Mouse (Mus musculus): Measurements from ENCODE around the gene Ccdc187. TPM values are rescaled to one million over a fixed set of nuclear protein-coding genes. Genes with fewer than 3 reads are reported as not detected.

The Ccdc187 gene
- polyA plus RNA-seq, 1 experiment from 2014 or later: not detected

DNA sequence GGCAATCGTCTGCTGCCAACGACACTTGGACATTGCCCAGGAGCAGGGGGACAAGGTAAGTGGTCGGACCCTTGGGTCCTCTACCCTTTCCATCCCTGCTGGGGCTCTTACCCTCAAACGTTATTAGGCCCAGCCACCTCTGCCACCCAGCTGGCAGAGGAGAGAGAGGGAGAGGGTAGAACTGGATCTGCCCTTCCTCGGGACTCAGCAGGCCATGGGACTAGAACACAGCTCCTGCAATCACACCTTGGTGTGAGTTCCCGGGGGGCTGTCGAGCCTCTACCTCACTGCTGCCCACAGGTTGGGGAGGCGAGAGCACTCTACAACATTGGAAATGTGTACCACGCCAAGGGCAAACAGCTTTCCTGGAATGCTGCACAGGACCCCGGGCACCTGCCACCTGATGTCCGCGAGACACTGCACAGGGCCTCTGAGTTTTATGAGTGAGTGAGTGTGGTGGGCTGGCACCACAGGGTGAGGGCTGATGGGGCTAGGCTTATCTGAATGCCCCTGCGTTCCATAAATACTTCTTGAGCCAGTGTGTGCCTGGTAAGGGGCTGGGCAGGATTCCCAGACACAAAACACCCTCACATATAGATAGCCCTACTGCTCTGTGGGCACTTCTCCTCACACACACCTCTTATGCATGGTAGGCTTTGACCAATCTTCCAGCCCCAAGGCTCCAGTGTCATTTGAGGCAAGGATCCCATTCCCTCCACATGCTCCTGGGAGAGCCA is 29.4 kb upstream of the Ccdc187 start:
- H3K27ac ChIP-seq: no peak overlapping the region
- DNase-seq (ENCODE audit: low spot score): no peak
- H3K4me1 ChIP-seq: peaks cover 27% of the 10 kb centered on the region
- WGBS: 87% methylated on average over 13 of the region's 13 CpGs
- H3K9me3 ChIP-seq: no peaks in the 10 kb centered on the region
- no peak overlapping the region for H3K4me3 ChIP-seq
- H3K36me3 ChIP-seq: peaks cover 80% of the 10 kb centered on the region
- no peaks in the 10 kb centered on the region for H3K27me3 ChIP-seq (ENCODE audit: insufficient read depth, poor library complexity, severe bottlenecking)

DNA sequence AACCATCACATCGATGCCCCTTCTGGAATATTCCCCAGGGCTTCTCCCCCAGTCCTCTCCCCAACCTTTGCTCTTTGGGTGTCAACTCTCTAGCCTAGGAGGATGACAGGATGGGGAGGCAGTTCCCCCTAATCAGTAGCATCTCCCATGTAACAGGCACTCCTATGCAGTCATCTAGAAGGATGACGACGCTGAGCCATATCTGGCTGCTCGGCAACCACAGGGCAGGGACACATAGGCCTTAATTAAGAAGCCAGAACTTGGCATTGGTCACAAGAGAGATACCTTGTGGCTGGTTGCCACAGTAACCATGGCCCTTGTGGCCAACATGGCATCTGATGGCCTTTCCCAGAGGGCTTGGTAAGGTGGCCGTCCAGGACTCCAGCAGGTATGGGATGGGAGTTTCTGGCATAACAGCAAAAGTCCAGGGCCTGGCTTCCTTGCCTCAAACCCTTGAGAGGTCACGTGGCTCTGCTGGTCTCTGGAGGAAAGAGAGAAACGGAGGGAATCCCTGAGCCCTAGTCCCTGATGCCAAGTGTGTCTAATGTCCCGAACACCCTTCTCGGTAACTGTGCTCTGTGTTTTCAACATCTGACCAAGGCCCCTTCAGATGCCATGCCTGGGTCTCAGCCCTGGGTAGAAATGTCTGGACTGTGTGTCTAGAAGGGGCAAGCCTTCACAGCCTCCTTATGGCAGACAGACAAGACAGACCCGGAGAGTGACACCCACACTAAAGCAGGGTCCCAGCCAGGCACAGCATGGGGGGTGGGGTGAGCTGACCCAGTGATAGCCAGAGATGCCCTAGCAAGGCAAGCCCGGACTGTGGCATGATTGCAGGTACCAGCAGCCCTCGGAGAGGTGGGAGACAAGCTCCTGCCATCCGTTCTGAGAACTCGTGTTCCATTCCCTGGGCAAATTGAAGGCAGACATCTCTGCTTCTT is 26.2 kb upstream of the Ccdc187 start:
- Histone ChIP-seq H3K4me1 (peaks cover 55% of the 10 kb centered on the region), H3K36me3 (peaks cover 59% of the 10 kb centered on the region), H3K4me3 (no peak overlapping the region)

DNA sequence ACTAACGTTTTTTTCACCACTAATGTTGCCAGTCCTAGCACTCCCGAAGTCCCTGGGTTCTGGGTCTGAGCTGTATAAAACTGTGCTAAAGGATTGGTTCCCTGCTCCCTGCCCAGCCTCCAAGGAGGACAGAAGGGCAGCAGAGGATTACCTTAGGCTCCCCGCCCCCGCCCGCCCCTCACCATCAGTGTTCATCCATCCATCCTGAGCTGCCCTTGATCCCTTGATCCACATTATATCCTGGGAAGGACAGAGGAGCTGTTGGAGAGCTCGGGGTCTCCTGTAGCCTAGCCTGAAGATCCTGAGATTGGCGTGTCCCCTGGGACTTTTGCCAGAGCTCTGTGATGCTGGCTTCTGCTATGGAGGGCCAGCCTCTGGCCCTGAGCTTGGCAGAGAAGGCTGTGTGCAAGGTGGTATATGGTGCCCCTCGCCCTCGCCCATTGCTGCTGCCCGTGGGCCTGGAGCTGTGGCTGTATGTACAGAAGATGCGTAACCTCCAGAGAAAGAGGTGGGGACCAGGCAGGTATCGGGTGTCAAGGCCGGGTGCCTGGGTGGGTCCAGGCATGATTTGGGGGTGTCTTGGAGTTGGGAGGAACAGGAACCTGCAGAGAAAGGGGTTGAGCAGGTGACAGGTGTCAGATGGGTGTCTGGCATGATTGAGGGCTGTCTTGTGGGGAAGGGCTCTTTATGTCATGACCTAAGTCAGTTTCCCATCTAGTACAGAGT is 25.3 kb upstream of the Ccdc187 start:
- Histone ChIP-seq H3K9me3 (no peaks in the 10 kb centered on the region), H3K4me1 (peaks cover 58% of the 10 kb centered on the region), H3K27me3 (ENCODE audit: insufficient read depth, poor library complexity, severe bottlenecking) (no peaks in the 10 kb centered on the region), H3K36me3 (peaks cover 51% of the 10 kb centered on the region), H3K4me3 (no peak overlapping the region), H3K27ac (no peak overlapping the region)
- DNase-seq (ENCODE audit: low spot score): no peak
- 91% methylated on average over 13 of the region's 13 CpGs for WGBS

More for the DNA sequence above, 26.2 kb upstream of the Ccdc187 start:
- H3K27ac ChIP-seq: no peak overlapping the region
- H3K27me3 ChIP-seq (ENCODE audit: insufficient read depth, poor library complexity, severe bottlenecking): no peaks in the 10 kb centered on the region
- 83% methylated on average over 14 of the region's 14 CpGs for WGBS
- no peak for DNase-seq (ENCODE audit: low spot score)
- H3K9me3 ChIP-seq: no peaks in the 10 kb centered on the region

DNA sequence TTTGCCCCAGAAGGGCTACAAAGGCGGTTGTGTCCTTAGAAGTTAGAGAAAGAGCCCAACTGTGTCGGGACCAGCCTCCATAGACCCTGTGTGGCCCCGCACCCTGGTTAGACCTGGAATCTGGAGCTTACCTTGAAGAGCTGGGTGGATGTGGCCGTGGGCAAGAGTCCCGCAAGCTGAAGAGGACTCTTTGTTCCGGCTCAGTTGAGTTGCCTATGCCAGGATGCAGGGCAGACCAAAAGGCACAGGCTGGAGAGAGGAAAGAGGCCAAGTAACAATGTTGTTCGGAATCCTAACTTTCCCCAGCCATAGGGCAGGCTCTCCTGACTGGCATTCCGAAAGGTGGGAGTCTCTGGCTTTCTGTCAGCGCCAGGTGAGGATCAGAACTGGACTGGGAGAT is 24.8 kb upstream of the Ccdc187 start:
- 86% methylated on average over 9 of the region's 9 CpGs for WGBS
- Histone ChIP-seq H3K4me3 (no peak overlapping the region), H3K4me1 (peaks cover 64% of the 10 kb centered on the region), H3K27me3 (ENCODE audit: insufficient read depth, poor library complexity, severe bottlenecking) (no peaks in the 10 kb centered on the region), H3K36me3 (peaks cover 45% of the 10 kb centered on the region), H3K27ac (no peak overlapping the region), H3K9me3 (no peaks in the 10 kb centered on the region)
- no peak for DNase-seq (ENCODE audit: low spot score)

DNA sequence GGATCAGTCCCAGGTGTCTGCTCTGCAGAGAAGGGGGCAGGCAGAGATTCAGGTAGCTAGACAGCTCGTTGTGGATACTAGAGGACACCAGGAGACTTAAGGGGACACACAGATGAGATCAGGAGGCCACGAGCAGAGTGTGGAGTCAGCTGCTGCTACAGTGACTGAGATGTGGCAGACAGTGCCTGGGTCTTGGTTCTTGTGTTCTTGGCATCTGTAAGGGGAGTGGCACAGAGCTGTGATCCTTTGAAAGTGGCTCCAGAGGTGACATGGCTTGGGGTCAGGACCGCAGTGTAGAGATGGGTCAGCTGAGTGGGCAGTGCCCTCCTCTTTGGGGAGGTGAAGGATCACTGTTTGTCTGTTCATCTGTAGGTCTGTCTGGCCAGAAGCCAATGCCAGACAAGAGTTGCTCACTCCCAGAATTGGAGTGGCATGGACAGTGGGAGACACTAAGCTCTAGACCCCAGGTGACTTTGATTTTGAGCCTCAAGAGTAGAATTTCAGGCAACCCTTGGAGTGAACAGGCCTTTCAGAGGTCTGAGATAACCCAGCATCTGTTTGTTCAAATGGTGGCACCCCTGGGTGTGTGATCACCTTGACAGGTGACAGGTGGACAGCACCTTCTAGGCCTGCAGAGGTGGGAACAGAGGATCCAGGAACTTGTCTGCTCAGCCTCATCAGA is 23.8 kb upstream of the Ccdc187 start:
- H3K4me1 ChIP-seq: peaks cover 67% of the 10 kb centered on the region
- H3K4me3 ChIP-seq: peak overlapping the region; percentile 85; the same call in 1 of the 2 replicates
- no peak for DNase-seq (ENCODE audit: low spot score)
- peaks cover 35% of the 10 kb centered on the region for H3K36me3 ChIP-seq
- 71% methylated on average over 3 of the region's 3 CpGs for WGBS
- H3K27ac ChIP-seq: 0 out of 2 replicates have a peak overlapping the region, but pooled peaks have one; percentile 36
- H3K27me3 ChIP-seq (ENCODE audit: insufficient read depth, poor library complexity, severe bottlenecking): no peaks in the 10 kb centered on the region
- no peaks in the 10 kb centered on the region for H3K9me3 ChIP-seq

DNA sequence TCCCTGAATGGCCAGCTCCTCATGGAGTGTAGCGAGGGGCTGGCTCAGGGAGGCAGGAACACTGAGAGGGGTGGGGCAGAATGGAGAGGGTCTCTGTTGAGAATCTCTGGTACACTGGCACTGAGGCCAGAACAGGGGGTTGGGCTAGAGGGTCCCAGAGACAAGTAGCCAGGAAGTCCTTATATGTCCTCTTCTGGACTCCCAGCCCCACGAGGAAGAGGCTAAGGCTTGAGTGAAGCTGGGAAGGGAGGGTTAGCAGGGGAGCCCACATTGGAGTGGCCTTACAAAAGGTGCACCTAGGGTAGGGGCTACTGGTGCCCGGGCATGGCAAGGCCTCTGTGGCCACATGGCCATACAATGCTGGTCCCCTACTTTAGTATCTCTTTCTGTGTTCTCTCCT is 23.0 kb upstream of the Ccdc187 start:
- H3K9me3 ChIP-seq: no peaks in the 10 kb centered on the region
- no peak for DNase-seq (ENCODE audit: low spot score)
- no peak overlapping the region for H3K27ac ChIP-seq
- 51% methylated on average over 3 of the region's 3 CpGs for WGBS
- H3K4me3 ChIP-seq: peak overlapping the region; percentile 85
- peaks cover 74% of the 10 kb centered on the region for H3K4me1 ChIP-seq
- peaks cover 28% of the 10 kb centered on the region for H3K36me3 ChIP-seq
- no peaks in the 10 kb centered on the region for H3K27me3 ChIP-seq (ENCODE audit: insufficient read depth, poor library complexity, severe bottlenecking)

DNA sequence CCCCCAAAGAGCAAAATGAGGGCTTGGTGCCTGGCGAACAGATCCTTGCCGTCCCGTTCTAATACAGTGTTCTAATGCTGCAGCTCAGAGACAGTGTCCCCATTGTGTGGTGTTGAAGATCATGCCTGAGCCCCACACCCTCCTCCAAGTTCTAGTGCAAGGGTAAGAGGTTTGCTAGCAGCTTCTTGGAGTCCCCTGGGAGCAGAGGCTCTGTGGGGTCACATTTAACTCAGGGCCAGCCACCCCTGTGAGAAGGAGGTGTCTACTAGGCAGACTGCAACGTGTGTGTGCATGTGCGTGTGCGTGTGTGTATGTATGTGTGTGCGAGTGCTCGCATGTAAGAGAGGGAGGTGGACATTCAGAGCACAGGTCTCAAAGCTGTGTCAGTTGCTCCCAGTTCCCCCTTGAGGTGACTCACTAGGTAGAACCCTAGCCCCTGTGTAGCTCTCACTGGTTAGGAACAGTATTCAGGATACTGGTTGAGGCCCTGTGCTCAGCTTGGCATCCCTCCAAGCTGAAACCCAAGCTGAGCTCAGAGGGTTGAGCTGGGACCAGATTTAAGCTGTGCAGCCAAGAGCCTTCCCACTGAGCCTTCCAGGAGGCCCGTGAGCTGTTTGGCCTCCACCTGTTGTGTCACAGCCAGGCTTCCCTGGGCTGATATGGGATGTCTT is 22.4 kb upstream of the Ccdc187 start:
- DNase-seq (ENCODE audit: low spot score): no peak
- WGBS: 70% methylated on average over 9 of the region's 9 CpGs
- Histone ChIP-seq H3K36me3 (peaks cover 21% of the 10 kb centered on the region), H3K9me3 (no peaks in the 10 kb centered on the region), H3K4me1 (peaks cover 76% of the 10 kb centered on the region), H3K27ac (peak overlapping the region; percentile 97; the same call in 1 of the 2 replicates), H3K27me3 (ENCODE audit: insufficient read depth, poor library complexity, severe bottlenecking) (no peaks in the 10 kb centered on the region), H3K4me3 (peak overlapping the region; percentile 85)

DNA sequence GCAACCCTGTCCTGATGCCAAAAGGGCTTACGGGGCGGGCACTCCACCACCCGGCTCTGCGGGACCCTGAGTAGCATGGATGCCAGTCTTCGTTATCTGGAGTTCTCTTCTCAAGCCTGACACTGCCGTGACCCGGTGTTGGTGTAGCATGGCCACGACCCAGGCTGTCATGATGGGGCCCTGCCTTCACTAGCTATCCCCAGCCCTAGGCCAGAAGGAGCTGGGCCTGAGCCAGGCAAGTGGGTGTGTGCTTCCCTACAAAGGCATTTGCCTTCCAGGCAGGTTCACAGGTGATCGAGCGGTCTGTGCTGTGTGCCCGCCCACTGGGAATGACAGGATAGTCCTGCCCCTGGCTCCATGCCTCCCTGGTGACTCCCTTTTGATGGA is 21.6 kb upstream of the Ccdc187 start:
- Histone ChIP-seq H3K27ac (peak overlapping the region; percentile 97), H3K36me3 (peaks cover 17% of the 10 kb centered on the region), H3K27me3 (ENCODE audit: insufficient read depth, poor library complexity, severe bottlenecking) (no peaks in the 10 kb centered on the region), H3K9me3 (no peaks in the 10 kb centered on the region), H3K4me1 (peaks cover 80% of the 10 kb centered on the region), H3K4me3 (peak overlapping the region; percentile 85)
- 1% methylated on average over 11 of the region's 11 CpGs for WGBS
- DNase-seq (ENCODE audit: low spot score): no peak

DNA sequence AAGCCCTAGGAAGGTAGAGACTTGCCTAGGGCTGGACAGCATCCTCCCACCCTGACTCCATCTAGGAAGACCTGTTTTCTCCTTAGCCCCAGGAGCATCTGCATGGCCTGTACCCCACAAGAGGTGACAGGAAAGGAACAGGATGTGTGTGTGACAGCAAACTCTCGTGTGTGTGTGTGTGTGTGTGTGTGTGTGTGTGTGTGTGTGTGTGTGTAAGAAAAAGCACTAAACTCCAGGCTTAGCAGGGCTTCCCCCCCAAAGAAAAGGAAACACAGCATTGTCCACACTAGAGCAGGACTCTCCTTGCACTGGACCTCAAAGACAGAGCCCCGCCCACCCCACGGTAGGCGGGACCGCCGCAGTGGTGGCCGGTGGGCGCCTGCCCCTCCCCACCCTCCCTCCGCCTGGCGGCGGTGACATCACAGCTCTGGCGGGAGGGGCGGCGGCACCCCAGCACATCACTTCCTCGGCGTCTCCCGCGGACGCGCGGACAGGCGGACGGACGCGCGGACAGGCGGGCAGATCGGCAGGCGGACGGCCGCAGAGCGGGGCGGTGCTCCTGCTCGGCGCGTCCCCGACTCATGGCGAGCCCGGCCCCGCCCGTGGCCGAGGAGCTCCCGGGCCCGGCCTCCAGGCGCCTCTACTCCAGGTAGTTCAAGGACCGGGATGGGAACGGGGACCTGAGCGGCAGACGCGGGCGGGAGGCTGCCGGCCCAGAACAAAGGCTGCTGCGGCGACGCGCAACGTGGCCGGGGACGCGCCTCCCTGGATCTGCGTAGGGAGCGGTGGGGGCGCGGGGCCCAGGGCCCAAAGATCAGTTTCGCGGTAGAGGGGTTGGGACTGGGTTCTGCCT is 20.9 kb upstream of the Ccdc187 start, which contains the start of gene Gpsm1:
Gene Gpsm1 (plus strand): TSS at position 444 of the 853 bp plus-strand sequence.
- Histone ChIP-seq H3K36me3 (peaks cover 13% of the 10 kb centered on the region; the same call in 1 of the 2 replicates), H3K4me1 (peaks cover 76% of the 10 kb centered on the region), H3K27me3 (ENCODE audit: insufficient read depth, poor library complexity, severe bottlenecking) (no peaks in the 10 kb centered on the region), H3K9me3 (no peaks in the 10 kb centered on the region), H3K4me3 (peak within 1 kb of the TSS; percentile 85), H3K27ac (peak within 1 kb of the TSS; percentile 97)
- DNase-seq (ENCODE audit: low spot score): peak; percentile 94
- under 1% methylated on average over 64 of the region's 66 CpGs for WGBS

DNA sequence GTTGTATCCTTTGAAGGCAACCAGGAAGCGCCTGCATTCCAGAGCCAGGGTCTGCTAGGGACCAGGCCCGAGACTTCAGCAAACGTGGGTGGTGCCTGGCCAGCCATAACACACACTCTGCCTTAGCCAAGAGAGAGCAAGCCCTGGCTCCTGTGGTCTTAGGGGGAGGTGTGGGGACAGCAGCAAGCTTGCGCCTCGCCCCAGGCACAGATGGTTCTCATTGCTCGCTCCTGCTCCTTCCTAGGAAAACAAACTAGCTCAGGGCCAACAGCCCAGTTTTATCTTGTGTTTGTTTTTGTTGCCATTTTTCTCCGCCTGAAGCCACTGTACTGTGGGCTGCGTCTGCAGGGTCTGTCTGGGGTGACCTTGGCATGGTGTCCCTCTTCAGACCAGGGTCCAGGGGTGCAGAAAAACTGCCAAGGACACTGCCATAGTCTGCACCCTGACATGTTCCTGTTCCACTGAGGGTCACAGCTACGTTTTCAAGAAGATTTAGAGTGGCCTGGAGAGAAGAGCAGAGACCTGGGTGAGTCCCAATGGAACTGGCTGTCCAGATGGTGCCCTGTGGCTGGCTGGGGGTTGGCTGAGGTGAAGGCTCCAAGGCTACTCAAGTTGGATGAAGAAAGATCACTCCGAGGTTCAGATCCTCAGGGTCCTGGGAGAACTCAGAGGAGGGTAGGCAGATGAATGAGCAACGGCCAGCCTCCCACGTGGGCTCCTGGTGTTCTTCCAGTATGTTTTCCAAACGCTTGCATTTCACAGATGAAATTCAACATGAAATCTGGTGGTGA is 20.1 kb upstream of the Ccdc187 start:
- peak overlapping the region; percentile 97 for H3K27ac ChIP-seq
- no peaks in the 10 kb centered on the region for H3K27me3 ChIP-seq (ENCODE audit: insufficient read depth, poor library complexity, severe bottlenecking)
- H3K4me1 ChIP-seq: peaks cover 78% of the 10 kb centered on the region
- H3K36me3 ChIP-seq: peaks cover 9% of the 10 kb centered on the region; the same call in 1 of the 2 replicates
- peak overlapping the region; percentile 85; the same call in 1 of the 2 replicates for H3K4me3 ChIP-seq
- H3K9me3 ChIP-seq: no peaks in the 10 kb centered on the region
- 38% methylated on average over 13 of the region's 13 CpGs for WGBS
- no peak for DNase-seq (ENCODE audit: low spot score)
